ENCODE assay signal across 38 mouse cellular contexts in the genomic region with DNA sequence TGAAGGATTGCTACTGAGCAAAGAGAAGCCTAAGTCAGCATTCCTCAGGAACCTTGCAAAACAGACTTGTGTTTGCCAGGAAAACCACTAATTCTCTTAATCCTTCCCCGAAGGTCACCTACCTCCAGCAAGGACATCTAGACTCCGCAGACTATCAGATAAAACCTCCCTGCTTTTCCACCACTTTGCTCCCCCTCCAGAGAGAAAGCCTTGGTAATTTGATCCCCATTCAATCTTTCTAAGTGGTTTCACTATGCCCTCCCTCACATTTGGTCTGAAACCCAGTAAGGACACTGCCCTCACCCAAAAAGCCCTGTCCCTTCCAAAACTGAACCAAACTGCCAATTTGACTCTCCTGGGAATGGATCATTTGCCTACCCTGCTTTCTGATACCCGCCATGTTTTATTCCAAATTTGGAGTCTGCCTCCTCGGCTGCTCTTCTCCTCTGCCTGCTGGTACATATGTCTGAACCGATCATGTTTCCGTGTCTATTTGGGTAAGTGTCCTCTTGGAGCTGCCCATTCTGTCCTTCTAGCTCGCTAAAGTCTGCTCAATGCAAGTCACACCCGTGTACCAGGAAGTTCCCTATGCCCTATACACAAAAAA. TPM values are rescaled to one million over a fixed set of nuclear protein-coding genes. Genes with fewer than 3 reads are reported as not detected.
A peak's percentile ranks its signal among the peaks of the same experiment; 100 is the strongest.
DNase-seq lines count a peak whose midpoint lies in the region; TF ChIP-seq lines count a peak whose summit lies in the region.
"Had no signal": no experiment of that assay in that cellular context is flagged by ENCODE, and none has a peak within 500 bp of the region (broad histone marks: within the 10 kb centered on the region; RNA-seq: fewer than 3 reads in every experiment).

No protein-coding gene starts in this region.

- TF ChIP-seq CTCF in kidney, adult 2 months (conservative IDR thresholded peaks at IDR 0.05; ENCODE audit: insufficient read depth, insufficient read length, low read depth, low read length) = no peak

- no peaks in the 10 kb centered on the region; the same call in 1 of the 2 replicates for H3K4me1 ChIP-seq in kidney, adult 2 months (ENCODE audit: control insufficient read depth, insufficient read depth, low read length)
- H3K4me1 ChIP-seq: forebrain, embryonic 15.5 days; hindbrain, embryonic 15.5 days had no signal

- peaks cover 2% of the 10 kb centered on the region for H3K36me3 ChIP-seq in kidney, adult 2 months (ENCODE audit: control insufficient read depth, insufficient read depth, low read length)
- H3K36me3 ChIP-seq: forebrain, embryonic 15.5 days; hindbrain, embryonic 10.5 days; hindbrain, embryonic 15.5 days; midbrain, embryonic 13.5 days had no signal

- H3K27ac ChIP-seq in kidney, adult 2 months (ENCODE audit: insufficient read depth, low read depth, low read length) = peak overlapping the region; percentile 57
- H3K27ac ChIP-seq: forebrain, embryonic 15.5 days; heart, embryonic 13.5 days; hindbrain, embryonic 10.5 days; hindbrain, embryonic 15.5 days; liver, embryonic 12.5 days; macrophage; midbrain, embryonic 13.5 days had no signal

- no peaks in the 10 kb centered on the region for H3K27me3 ChIP-seq in kidney, adult 2 months (replicated peaks; ENCODE audit: control insufficient read depth, insufficient read depth, low read length)
- H3K27me3 ChIP-seq: forebrain, embryonic 15.5 days; heart, embryonic 13.5 days; hindbrain, embryonic 15.5 days; liver, embryonic 12.5 days; midbrain, embryonic 13.5 days had no signal

- WGBS in kidney, adult 2 months = 55% methylated on average over 8 of the region's 8 CpGs

- no peak for TF ChIP-seq POLR2A in kidney, adult 2 months (IDR thresholded peaks at IDR 0.05; ENCODE audit: low read depth, low read length)

- peak; percentile 68 for DNase-seq in adrenal gland, adult 8-10 months
- no peak for DNase-seq in adrenal gland, postnatal 4 days (ENCODE audit: low spot score in 2 of 2)
- DNase-seq in kidney, adult 2 months = no peak
- no peak for DNase-seq in kidney, postnatal 25 days
- DNase-seq in 3T3-L1 (ENCODE audit: low read depth, low spot score) = peak; percentile 15
- peak; percentile 58 for DNase-seq in adrenal gland, postnatal 14 days
- DNase-seq in lung, postnatal 14 days = no peak
- DNase-seq in layer of hippocampus, adult 18-20 months (ENCODE audit: low spot score in 2 of 2) = no peak
- DNase-seq: B cell, adult 2 months; cerebellum, adult 11 months; cerebellum, adult 9-10 months; cerebellum, postnatal 36 days; embryo, embryonic 11 days; heart, postnatal 10 days; left cerebral cortex, postnatal 4 days; liver, postnatal 0 days; right cerebral cortex, postnatal 25 days; thymus, adult 2 months; thymus, postnatal 36 days had no signal

- no peak overlapping the region for H3K4me3 ChIP-seq in kidney, adult 2 months (ENCODE audit: insufficient read depth, low read depth, low read length)
- H3K4me3 ChIP-seq: forebrain, embryonic 15.5 days; heart, embryonic 13.5 days; hindbrain, embryonic 10.5 days; hindbrain, embryonic 15.5 days; liver, embryonic 12.5 days; midbrain, embryonic 13.5 days had no signal

RNA-seq across cellular contexts. Expression of a gene that starts 22.4 kb away (rescaled TPM):
- 100 to 1,000 TPM; 281 to 305 (median 301) TPM for total RNA-seq in adrenal gland, adult 8-10 months (2022)
- total RNA-seq in adrenal gland, postnatal 4 days (2021) = 100 to 1,000 TPM; 115 to 126 TPM
- 65.8 and 66.0 TPM in 2 replicates for polyA plus RNA-seq in kidney, adult 2 months (2012; rRNA removed)
- 105 and 106 TPM in 2 replicates for total RNA-seq in adrenal gland, postnatal 14 days (2021)
- total RNA-seq in layer of hippocampus, adult 18-20 months (2021) = 1 to 10 TPM; 7.8 to 9.5 TPM

RNA-seq across cellular contexts. Expression of a gene that starts 36.8 kb away (rescaled TPM):
- total RNA-seq in adrenal gland, adult 8-10 months (2022) = under 1 TPM in 1 of 4 experiments, not detected in 3; 0.54 TPM
- under 1 TPM in 1 of 2 experiments, not detected in 1; 0.59 TPM for total RNA-seq in adrenal gland, postnatal 4 days (2021)
- polyA plus RNA-seq in kidney, adult 2 months (2012; rRNA removed) = not detected in 2 replicates
- total RNA-seq in adrenal gland, postnatal 14 days (2021) = 0.59 TPM in 1 of 2 replicates, not detected in the other
- not detected for total RNA-seq in layer of hippocampus, adult 18-20 months (2021)
- total RNA-seq: gastrocnemius, adult 18-20 months; gastrocnemius, postnatal 4 days; heart, adult 8-10 months; heart, postnatal 10 days; layer of hippocampus, postnatal 25 days; left cerebral cortex, adult 8-10 months; left cerebral cortex, postnatal 4 days; megakaryocyte-erythroid progenitor cell, adult 5-6 weeks; monocyte, adult 5-6 weeks had no signal
- polyA plus RNA-seq: forebrain, embryonic 15.5 days; frontal cortex, adult 2 months; heart, embryonic 13.5 days; hindbrain, embryonic 10.5 days; hindbrain, embryonic 15.5 days; limb, embryonic 14.5 days; liver, embryonic 12.5 days; liver, postnatal 0 days; lung, embryonic 16.5 days; macrophage; midbrain, embryonic 13.5 days; neural tube, embryonic 14.5 days; stomach, embryonic 16.5 days; thymus, adult 2 months had no signal

RNA-seq across cellular contexts. Expression of a gene that starts 55.8 kb away (rescaled TPM):
- total RNA-seq in adrenal gland, adult 8-10 months (2022) = 100 to 1,000 TPM in 1 of 4 experiments, 10 to 100 TPM in 3; 83.7 to 103 (median 95.8) TPM
- total RNA-seq in adrenal gland, postnatal 4 days (2021) = 10 to 100 TPM; 68.7 to 72.6 TPM
- 54.5 and 57.1 TPM in 2 replicates for polyA plus RNA-seq in kidney, adult 2 months (2012; rRNA removed)
- total RNA-seq in adrenal gland, postnatal 14 days (2021) = 83.9 and 86.1 TPM in 2 replicates
- 10 to 100 TPM; 22.8 to 25.9 TPM for total RNA-seq in layer of hippocampus, adult 18-20 months (2021)

RNA-seq across cellular contexts. Expression of a gene that starts 56.7 kb away (rescaled TPM):
- 10 to 100 TPM; 53.4 to 86.0 (median 68.6) TPM for total RNA-seq in adrenal gland, adult 8-10 months (2022)
- 10 to 100 TPM; 87.7 to 92.9 TPM for total RNA-seq in adrenal gland, postnatal 4 days (2021)
- polyA plus RNA-seq in kidney, adult 2 months (2012; rRNA removed) = 20.8 and 22.2 TPM in 2 replicates
- 80.3 and 82.7 TPM in 2 replicates for total RNA-seq in adrenal gland, postnatal 14 days (2021)
- 10 to 100 TPM; 40.9 to 44.4 TPM for total RNA-seq in layer of hippocampus, adult 18-20 months (2021)

Comparison
In these comparisons a context has a peak if more than half of its experiments do, and no peak if none do; other contexts are left out.
1. DNase-seq: peak in adrenal gland, adult 8-10 months (single experiment), 3T3-L1 (single experiment) and adrenal gland, postnatal 14 days (single experiment); none in adrenal gland, postnatal 4 days (0 of 2), kidney, adult 2 months (single experiment), kidney, postnatal 25 days (0 of 2), lung, postnatal 14 days (single experiment) and layer of hippocampus, adult 18-20 months (0 of 2).
2. RNA of a gene that starts 22.4 kb away (total RNA-seq): 281 to 305 TPM in adrenal gland, adult 8-10 months, 115 to 126 TPM in adrenal gland, postnatal 4 days and 105 to 106 TPM in adrenal gland, postnatal 14 days; 7.8 to 9.5 TPM in layer of hippocampus, adult 18-20 months; every median in the first group is over 10 times any median in the second.